Mouse (Mus musculus) lung, adult 18-20 months (tissue): Measurements from ENCODE around the gene Pitpnm1.
A peak's percentile ranks its signal among the peaks of the same experiment; 100 is the strongest.

Source experiments
- DNase-seq, 2 experiments: peaks; one replicate each; pipeline ENCODE4 v3.0.0; 2022; ENCODE audit warnings: mixed read lengths in 2 of 2

Gene Pitpnm1

DNA sequence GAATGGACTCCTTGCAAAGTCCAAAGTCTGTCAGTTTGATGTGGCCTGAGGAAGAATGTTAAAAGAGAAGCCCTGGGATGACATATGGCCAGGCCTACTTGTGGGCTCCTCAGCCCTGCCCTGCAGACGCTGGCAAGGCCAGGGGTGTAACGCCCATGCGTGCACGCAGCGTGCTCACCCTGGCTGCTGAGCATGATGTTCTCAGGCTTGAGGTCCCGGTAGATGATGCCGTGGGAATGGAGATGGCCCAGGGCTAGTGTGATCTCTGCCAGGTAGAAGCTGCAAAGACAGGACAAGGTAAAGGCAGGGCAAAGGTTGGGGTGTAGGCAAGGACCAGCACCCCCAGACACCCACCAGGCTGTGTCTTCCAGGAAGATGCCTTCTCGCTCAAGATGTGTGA lies 59.3 kb downstream of the Pitpnm1 start:
- no peak for DNase-seq

DNA sequence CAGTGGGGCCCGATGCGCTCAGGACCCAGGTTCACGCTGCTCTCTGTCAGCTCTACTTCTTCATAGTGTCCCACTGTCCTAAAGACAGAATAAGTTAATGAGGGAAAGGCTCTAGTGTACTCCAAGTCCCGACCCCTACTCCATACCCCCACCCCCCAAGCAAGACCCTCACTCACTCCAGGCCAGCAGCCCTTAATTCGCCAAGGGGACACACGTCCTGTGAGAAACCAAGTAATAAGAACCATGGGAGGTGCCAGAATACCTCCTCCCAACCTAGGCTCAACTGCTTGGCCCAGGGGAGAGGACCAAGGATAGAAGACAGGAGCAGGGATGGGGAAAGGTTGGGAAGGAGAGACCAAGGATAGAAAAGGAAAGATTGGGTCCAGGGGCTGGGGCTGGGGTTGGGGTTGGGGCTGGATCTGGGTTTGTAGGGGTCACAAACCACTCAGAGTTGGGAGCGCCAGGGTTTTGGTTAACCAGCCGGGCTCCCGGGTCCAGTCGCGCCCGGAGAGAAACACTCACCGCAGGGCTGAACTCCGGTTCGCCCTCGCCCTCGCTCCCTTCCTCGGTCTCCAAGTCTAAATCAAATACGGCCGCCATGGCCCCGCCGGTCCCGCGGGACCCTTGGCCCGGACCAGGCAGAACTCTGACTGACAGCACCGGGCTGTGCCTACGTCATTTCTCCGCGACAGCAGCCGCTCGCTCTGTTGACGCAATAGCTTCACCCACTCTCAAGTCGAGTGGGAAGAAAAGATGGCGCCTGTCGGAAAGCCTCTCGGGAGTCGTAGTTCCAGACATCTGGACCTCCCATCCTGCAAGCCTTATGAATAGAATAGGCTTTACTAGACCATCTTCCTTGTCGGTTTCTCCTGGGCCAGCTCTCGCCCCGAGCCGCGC lies 63.1 kb downstream of the Pitpnm1 start, which contains the start of gene Rps6kb2:
Rps6kb2 (minus strand) TSS at position 709 of the 897 bp plus-strand sequence.
- peak; percentile 96 to 98 for DNase-seq

DNA sequence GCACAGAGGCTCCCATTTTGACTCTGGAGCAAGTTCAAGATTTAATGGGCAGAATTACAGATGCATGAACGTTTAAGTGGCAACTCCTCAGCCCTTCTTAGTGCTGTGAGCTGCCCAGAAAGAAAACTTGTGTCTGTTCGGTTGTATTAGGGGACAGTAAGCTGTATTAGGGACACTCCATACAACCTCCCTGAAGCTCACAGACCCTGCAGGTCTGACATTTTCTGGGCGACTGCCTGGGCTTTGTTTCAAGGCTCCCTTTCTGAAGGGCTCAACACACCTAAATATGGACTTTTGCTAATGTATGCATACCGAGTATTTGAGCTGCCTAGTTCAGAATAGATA lies 63.7 kb downstream of the Pitpnm1 start:
- DNase-seq, result no peak
